Mouse (Mus musculus): ENCODE data around the gene Osbpl10. TPM values are rescaled to one million over a fixed set of nuclear protein-coding genes. Genes with fewer than 3 reads are reported as not detected.
A peak's percentile ranks its signal among the peaks of the same experiment; 100 is the strongest.

Gene Osbpl10
- total and polyA plus RNA-seq, 2 experiments from 2014 or later: 0.36 to 2.9 TPM

DNA sequence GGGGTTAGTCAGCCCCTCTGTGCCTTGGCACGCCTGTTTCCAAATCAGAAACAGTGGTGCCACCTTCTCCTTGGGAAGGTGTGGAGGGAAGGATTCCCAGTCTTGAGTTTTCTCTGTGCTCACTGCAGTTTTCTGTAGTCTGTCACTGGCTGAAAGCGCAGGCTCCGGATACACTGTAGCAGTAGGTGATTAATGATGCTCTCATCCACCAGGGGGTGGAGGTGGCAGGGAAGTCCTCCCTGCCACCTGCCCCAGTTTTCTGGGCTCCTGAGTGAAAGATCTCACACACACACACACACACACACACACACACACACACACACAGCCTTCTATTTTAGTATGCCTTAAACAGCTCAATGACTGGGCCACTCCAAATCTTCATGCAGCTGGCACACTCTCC lies 73.6 kb downstream of the Osbpl10 start:
- 89% methylated on average over 3 of the region's 3 CpGs for WGBS
- Histone ChIP-seq H3K36me3 (replicated peaks; ENCODE audit: control insufficient read depth, insufficient read depth, low read length) (no peaks in the 10 kb centered on the region), H3K4me3 (ENCODE audit: low read depth, low read length) (no peak overlapping the region), H3K9me3 (replicated peaks; ENCODE audit: control insufficient read depth, low read length) (no peaks in the 10 kb centered on the region), H3K4me2 (ENCODE audit: low read depth, low read length) (no peak overlapping the region), H3K27me3 (ENCODE audit: control insufficient read depth, insufficient read depth, low read length) (no peaks in the 10 kb centered on the region), H3K27ac (ENCODE audit: low read depth) (no peak overlapping the region), H3K4me1 (ENCODE audit: control insufficient read depth, insufficient read depth) (peaks cover 35% of the 10 kb centered on the region), H3K9ac (replicated peaks; ENCODE audit: low read depth, low read length) (no peak overlapping the region)
- DNase-seq (ENCODE audit: low spot score) (no peak), ATAC-seq (ENCODE audit: insufficient read depth, low read depth) (no peak)
- TF ChIP-seq CTCF (IDR thresholded peaks at IDR 0.05; ENCODE audit: low read depth): no peak
- TF ChIP-seq EP300 (IDR thresholded peaks at IDR 0.05; ENCODE audit: low read depth): no peak

DNA sequence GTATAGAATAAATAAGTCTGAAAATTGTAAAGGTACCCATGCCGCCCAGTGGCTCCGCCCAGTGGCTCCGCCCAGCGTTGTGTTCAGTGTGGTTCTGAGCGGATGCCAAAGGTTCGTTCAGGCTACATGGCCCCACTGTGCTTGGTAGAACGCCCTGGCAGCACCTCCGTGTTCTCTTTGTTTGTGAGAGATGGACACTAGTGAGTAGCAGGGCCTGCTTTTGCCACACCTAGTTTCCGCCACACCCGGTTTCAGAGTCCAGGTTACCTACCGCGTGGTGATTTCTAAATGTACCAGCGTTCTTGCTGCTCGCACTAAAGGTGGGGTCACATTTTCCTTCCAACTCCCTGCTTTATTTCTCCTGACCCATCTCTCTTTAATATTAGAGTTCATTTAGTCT lies 75.4 kb downstream of the Osbpl10 start:
- no peak overlapping the region for H3K4me2 ChIP-seq (ENCODE audit: low read depth, low read length)
- TF ChIP-seq CTCF (IDR thresholded peaks at IDR 0.05; ENCODE audit: low read depth): no peak
- no peak for TF ChIP-seq EP300 (IDR thresholded peaks at IDR 0.05; ENCODE audit: low read depth)
- no peaks in the 10 kb centered on the region for H3K27me3 ChIP-seq (ENCODE audit: control insufficient read depth, insufficient read depth, low read length)
- H3K4me3 ChIP-seq (ENCODE audit: low read depth, low read length): no peak overlapping the region
- no peak overlapping the region for H3K27ac ChIP-seq (ENCODE audit: low read depth)
- no peak overlapping the region for H3K9ac ChIP-seq (replicated peaks; ENCODE audit: low read depth, low read length)
- no peaks in the 10 kb centered on the region for H3K9me3 ChIP-seq (replicated peaks; ENCODE audit: control insufficient read depth, low read length)
- H3K36me3 ChIP-seq (replicated peaks; ENCODE audit: control insufficient read depth, insufficient read depth, low read length): no peaks in the 10 kb centered on the region
- no peak for ATAC-seq (ENCODE audit: insufficient read depth, low read depth)
- WGBS: 93% methylated on average over 14 of the region's 14 CpGs
- H3K4me1 ChIP-seq (ENCODE audit: control insufficient read depth, insufficient read depth): peaks cover 29% of the 10 kb centered on the region
- DNase-seq (ENCODE audit: low spot score): no peak

DNA sequence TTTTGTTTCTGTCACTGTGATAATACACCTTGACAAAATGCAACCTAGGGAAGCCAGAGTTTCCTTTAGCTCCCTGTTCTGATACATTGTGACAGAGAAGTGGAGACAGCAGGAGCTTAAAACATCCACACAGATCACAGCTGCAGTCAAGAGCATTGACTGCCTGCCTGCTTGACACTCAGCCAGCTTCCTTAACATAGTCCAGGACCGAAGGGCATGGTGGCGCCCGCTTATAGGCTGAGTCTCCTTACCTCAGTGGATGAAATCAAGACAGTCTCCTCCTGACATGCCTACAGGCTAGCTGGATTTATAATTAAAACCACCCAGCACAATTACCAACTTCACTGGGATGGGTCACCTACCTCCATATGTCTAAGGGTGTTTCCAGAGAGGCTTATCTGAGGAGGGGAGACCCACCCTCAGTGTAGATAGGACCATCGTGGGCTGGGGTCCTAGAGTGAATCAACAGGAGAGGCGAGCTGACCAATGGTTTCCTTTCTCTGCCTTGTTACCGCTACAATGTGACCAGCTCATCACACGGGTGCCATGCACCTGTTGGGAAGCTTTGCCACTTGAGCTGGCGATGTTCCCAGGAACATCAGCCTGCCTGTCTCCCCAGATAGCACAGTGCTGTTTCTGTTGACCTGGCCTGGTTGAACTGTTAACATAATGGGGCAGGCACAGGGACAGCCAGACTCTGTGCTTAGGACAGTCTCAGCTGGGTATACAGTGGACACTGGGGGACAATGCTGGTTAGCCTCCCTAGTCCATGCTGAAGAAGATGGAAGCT lies 76.9 kb downstream of the Osbpl10 start:
- Histone ChIP-seq H3K27ac (ENCODE audit: low read depth) (no peak overlapping the region), H3K9me3 (replicated peaks; ENCODE audit: control insufficient read depth, low read length) (no peaks in the 10 kb centered on the region), H3K27me3 (ENCODE audit: control insufficient read depth, insufficient read depth, low read length) (no peaks in the 10 kb centered on the region), H3K36me3 (replicated peaks; ENCODE audit: control insufficient read depth, insufficient read depth, low read length) (no peaks in the 10 kb centered on the region), H3K4me1 (ENCODE audit: control insufficient read depth, insufficient read depth) (peaks cover 27% of the 10 kb centered on the region), H3K9ac (replicated peaks; ENCODE audit: low read depth, low read length) (no peak overlapping the region), H3K4me2 (ENCODE audit: low read depth, low read length) (peak overlapping the region; percentile 35), H3K4me3 (ENCODE audit: low read depth, low read length) (no peak overlapping the region)
- DNase-seq (ENCODE audit: low spot score): peak; percentile 37
- ATAC-seq (ENCODE audit: insufficient read depth, low read depth): peak; percentile 67
- 40% methylated on average over 8 of the region's 8 CpGs for WGBS
- TF ChIP-seq CTCF (IDR thresholded peaks at IDR 0.05; ENCODE audit: low read depth) (no peak), EP300 (IDR thresholded peaks at IDR 0.05; ENCODE audit: low read depth) (no peak)

DNA sequence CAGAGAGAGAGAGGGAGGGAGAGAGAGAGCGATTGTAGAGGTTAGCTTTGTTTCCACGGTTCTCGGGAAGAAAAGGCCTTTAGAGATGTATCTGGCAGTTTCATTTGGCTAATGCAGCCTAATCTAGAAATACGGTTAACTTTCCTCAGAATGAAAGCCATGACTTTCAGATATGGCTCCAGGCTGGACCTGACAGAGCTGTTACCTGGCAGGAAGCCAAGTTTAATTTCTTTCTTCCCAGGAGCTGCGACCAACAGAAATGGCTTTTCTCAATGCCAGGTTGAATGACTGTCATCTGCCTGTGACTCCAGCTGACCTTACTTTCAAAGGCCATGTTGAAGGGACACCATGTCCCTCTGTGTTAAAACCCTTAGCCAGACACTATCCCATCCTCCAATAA lies 80.4 kb downstream of the Osbpl10 start:
- 27% methylated on average over 5 of the region's 5 CpGs for WGBS
- H3K36me3 ChIP-seq (replicated peaks; ENCODE audit: control insufficient read depth, insufficient read depth, low read length): no peaks in the 10 kb centered on the region

DNA sequence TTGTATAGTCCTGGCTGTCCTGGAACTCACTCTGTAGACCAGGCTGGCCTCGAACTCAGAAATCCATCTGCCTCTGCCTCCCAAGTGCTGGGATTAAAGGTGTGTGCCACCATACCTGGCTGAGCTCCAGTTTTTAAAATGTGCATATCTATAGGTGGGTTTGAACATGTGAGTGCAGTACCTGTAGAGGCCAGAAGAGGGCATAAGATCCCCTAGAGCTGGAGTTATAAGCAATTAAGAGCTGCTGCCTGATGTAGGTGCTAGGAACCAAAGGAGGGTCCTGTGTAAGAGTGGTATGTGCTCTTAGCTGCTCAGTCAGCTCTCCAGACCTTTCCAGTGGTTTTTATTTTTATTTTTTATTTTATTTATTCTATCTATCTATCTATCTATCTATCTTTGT lies 86.5 kb downstream of the Osbpl10 start:
- no peaks in the 10 kb centered on the region for H3K27me3 ChIP-seq (ENCODE audit: control insufficient read depth, insufficient read depth, low read length)
- no peak overlapping the region for H3K27ac ChIP-seq (ENCODE audit: low read depth)
- TF ChIP-seq CTCF (IDR thresholded peaks at IDR 0.05; ENCODE audit: low read depth) (no peak), EP300 (IDR thresholded peaks at IDR 0.05; ENCODE audit: low read depth) (no peak)
- no peak overlapping the region for H3K4me2 ChIP-seq (ENCODE audit: low read depth, low read length)
- no peaks in the 10 kb centered on the region for H3K9me3 ChIP-seq (replicated peaks; ENCODE audit: control insufficient read depth, low read length)
- DNase-seq (ENCODE audit: low spot score) (no peak), ATAC-seq (ENCODE audit: insufficient read depth, low read depth) (no peak)
- no peaks in the 10 kb centered on the region for H3K4me1 ChIP-seq (ENCODE audit: control insufficient read depth, insufficient read depth)
- WGBS: 84% methylated on average over 1 of the region's 1 CpGs
- no peaks in the 10 kb centered on the region for H3K36me3 ChIP-seq (replicated peaks; ENCODE audit: control insufficient read depth, insufficient read depth, low read length)
- H3K4me3 ChIP-seq (ENCODE audit: low read depth, low read length): no peak overlapping the region
- H3K9ac ChIP-seq (replicated peaks; ENCODE audit: low read depth, low read length): no peak overlapping the region

More for the DNA sequence above, 80.4 kb downstream of the Osbpl10 start:
- no peaks in the 10 kb centered on the region for H3K9me3 ChIP-seq (replicated peaks; ENCODE audit: control insufficient read depth, low read length)
- H3K4me3 ChIP-seq (ENCODE audit: low read depth, low read length): no peak overlapping the region
- no peak for TF ChIP-seq EP300 (IDR thresholded peaks at IDR 0.05; ENCODE audit: low read depth)
- no peak for TF ChIP-seq CTCF (IDR thresholded peaks at IDR 0.05; ENCODE audit: low read depth)
- no peak overlapping the region for H3K4me2 ChIP-seq (ENCODE audit: low read depth, low read length)
- no peaks in the 10 kb centered on the region for H3K27me3 ChIP-seq (ENCODE audit: control insufficient read depth, insufficient read depth, low read length)
- no peak overlapping the region for H3K27ac ChIP-seq (ENCODE audit: low read depth)
- H3K9ac ChIP-seq (replicated peaks; ENCODE audit: low read depth, low read length): no peak overlapping the region
- H3K4me1 ChIP-seq (ENCODE audit: control insufficient read depth, insufficient read depth): peaks cover 22% of the 10 kb centered on the region
- ATAC-seq (ENCODE audit: insufficient read depth, low read depth) (no peak), DNase-seq (ENCODE audit: low spot score) (peak; percentile 28)

DNA sequence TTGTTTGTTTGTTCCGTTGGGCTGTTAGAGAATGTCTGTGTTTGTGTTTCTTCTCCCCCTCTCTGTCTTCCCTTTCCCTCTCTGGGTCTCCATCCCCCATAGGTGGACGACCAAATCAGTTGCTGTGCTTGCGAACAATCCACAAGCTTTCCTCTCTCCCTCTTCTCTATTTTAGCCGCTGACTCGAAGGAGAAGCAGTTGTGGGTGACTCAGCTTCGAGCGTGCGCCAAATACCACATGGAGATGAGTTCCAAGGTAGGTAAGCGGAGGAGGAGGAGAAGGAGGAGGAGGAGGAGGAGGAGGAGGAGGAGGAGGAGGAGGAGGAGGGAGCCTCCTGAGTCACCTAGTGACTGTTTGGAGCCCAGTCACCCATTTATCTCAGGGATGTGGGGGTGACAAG lies 88.7 kb downstream of the Osbpl10 start:
- Histone ChIP-seq H3K4me2 (ENCODE audit: low read depth, low read length) (no peak overlapping the region), H3K27ac (ENCODE audit: low read depth) (no peak overlapping the region), H3K4me3 (ENCODE audit: low read depth, low read length) (no peak overlapping the region), H3K4me1 (ENCODE audit: control insufficient read depth, insufficient read depth) (no peaks in the 10 kb centered on the region), H3K9ac (replicated peaks; ENCODE audit: low read depth, low read length) (no peak overlapping the region), H3K27me3 (ENCODE audit: control insufficient read depth, insufficient read depth, low read length) (no peaks in the 10 kb centered on the region), H3K36me3 (replicated peaks; ENCODE audit: control insufficient read depth, insufficient read depth, low read length) (no peaks in the 10 kb centered on the region), H3K9me3 (replicated peaks; ENCODE audit: control insufficient read depth, low read length) (no peaks in the 10 kb centered on the region)
- WGBS: 59% methylated on average over 9 of the region's 9 CpGs
- no peak for DNase-seq (ENCODE audit: low spot score)
- no peak for ATAC-seq (ENCODE audit: insufficient read depth, low read depth)
- TF ChIP-seq EP300 (IDR thresholded peaks at IDR 0.05; ENCODE audit: low read depth): no peak
- no peak for TF ChIP-seq CTCF (IDR thresholded peaks at IDR 0.05; ENCODE audit: low read depth)

All from heart, postnatal 0 days (tissue).